Mouse (Mus musculus) gonadal fat pad, adult 2 months (tissue): ENCODE measurements at regions not wholly inside any gene's neighbourhood (a gene's known extent, or its start where the extent isn't known, plus 50 kb on each side); places are given as distances from the start of the nearest gene placed in this dataset.

Experiments
- DNase-seq: peaks from one replicate; pipeline ENCODE4 v3.0.0-alpha.2; 2012; ENCODE audit warnings: low read depth

- DNase-seq, result no peak
Observed at GRCm38 (mm10) chr14:110276192-110276591, 478.8 kb downstream of the Slitrk6 start.

GRCm38 (mm10) chr14:110271270-110271669 lies 483.7 kb downstream of the Slitrk6 start:
- no peak for DNase-seq

- no peak for DNase-seq
Observed at GRCm38 (mm10) chr14:110244466-110244865, 510.5 kb downstream of the Slitrk6 start.

- DNase-seq, result peak; percentile 57
Observed at GRCm38 (mm10) chr14:110243549-110243948, 511.4 kb downstream of the Slitrk6 start.

- no peak for DNase-seq
Observed at GRCm38 (mm10) chr14:110238800-110239199, 516.1 kb downstream of the Slitrk6 start.

- DNase-seq, result no peak
Observed at GRCm38 (mm10) chr14:110224678-110225446, 530.1 kb downstream of the Slitrk6 start.

- no peak for DNase-seq
Observed at GRCm38 (mm10) chr14:110190987-110191607, 563.9 kb downstream of the Slitrk6 start.

- no peak for DNase-seq
Observed at GRCm38 (mm10) chr14:110190471-110190870, 564.5 kb downstream of the Slitrk6 start.

GRCm38 (mm10) chr14:110179166-110179565 lies 575.8 kb downstream of the Slitrk6 start:
- no peak for DNase-seq

GRCm38 (mm10) chr14:110171162-110172117 lies 583.5 kb downstream of the Slitrk6 start:
- DNase-seq, result no peak

- DNase-seq, result no peak
Observed at GRCm38 (mm10) chr14:110168632-110169031, 586.3 kb downstream of the Slitrk6 start.

- peak; percentile 68 for DNase-seq
Observed at GRCm38 (mm10) chr14:110128265-110128664, 626.7 kb downstream of the Slitrk6 start.

- no peak for DNase-seq
Observed at GRCm38 (mm10) chr14:110125936-110126710, 628.8 kb downstream of the Slitrk6 start.

- no peak for DNase-seq
Observed at GRCm38 (mm10) chr14:110122710-110123109, 632.2 kb downstream of the Slitrk6 start.

GRCm38 (mm10) chr14:110115578-110115977 lies 639.4 kb downstream of the Slitrk6 start:
- DNase-seq, result no peak

GRCm38 (mm10) chr14:110100852-110101251 lies 654.1 kb downstream of the Slitrk6 start:
- no peak for DNase-seq

GRCm38 (mm10) chr14:110078351-110078750 lies 676.6 kb downstream of the Slitrk6 start:
- DNase-seq, result no peak

GRCm38 (mm10) chr14:110047748-110048147 lies 707.2 kb downstream of the Slitrk6 start:
- DNase-seq, result no peak

- DNase-seq, result no peak
Observed at GRCm38 (mm10) chr14:110043211-110043610, 711.7 kb downstream of the Slitrk6 start.

GRCm38 (mm10) chr14:110021812-110022211 lies 733.1 kb downstream of the Slitrk6 start:
- DNase-seq, result peak; percentile 20

- no peak for DNase-seq
Observed at GRCm38 (mm10) chr14:110015126-110015525, 739.8 kb downstream of the Slitrk6 start.
